Mouse (Mus musculus) midbrain, embryonic 15.5 days (tissue): ENCODE results near the gene Tex47. TPM values are rescaled to one million over a fixed set of nuclear protein-coding genes. Genes with fewer than 3 reads are reported as not detected.
A peak's percentile ranks its signal among the peaks of the same experiment; 100 is the strongest.

ENCODE experiments used
- ATAC-seq: fragments of 200-750 bp; cut with Nextera tagmentation; replicated peaks from 2 replicates; pipeline ENCODE4 v1.8.0; 2017; ENCODE audit warnings: moderate TSS enrichment
- H3K27ac ChIP-seq: fragments of 300-500 bp; sonication (generic); 2 replicates; pipeline ENCODE4 v1.5.1; 2015; ENCODE audit warnings: mild to moderate bottlenecking, inconsistent platforms
- H3K27me3 ChIP-seq: fragments of 300-500 bp; sonication (generic); replicated peaks from 2 replicates; pipeline ENCODE4 v1.6.1; 2015; ENCODE audit warnings: inconsistent platforms
- H3K36me3 ChIP-seq: fragments of 300-500 bp; sonication (generic); replicated peaks from 2 replicates; pipeline ENCODE4 v1.6.1; 2015; ENCODE audit warnings: inconsistent platforms
- H3K4me1 ChIP-seq: fragments of 300-500 bp; sonication (generic); 2 replicates; pipeline ENCODE4 v1.6.1; 2015; ENCODE audit warnings: inconsistent platforms
- H3K4me2 ChIP-seq: fragments of 300-500 bp; sonication (generic); 2 replicates; pipeline ENCODE4 v1.6.1; 2015; ENCODE audit warnings: inconsistent platforms, mild to moderate bottlenecking, moderate library complexity
- H3K4me3 ChIP-seq: fragments of 300-500 bp; sonication (generic); 2 replicates; pipeline ENCODE4 v1.5.1; 2015; ENCODE audit warnings: mild to moderate bottlenecking, inconsistent platforms
- H3K9ac ChIP-seq: fragments of 300-500 bp; sonication (generic); 2 replicates; pipeline ENCODE4 v1.6.1; 2015; ENCODE audit warnings: mild to moderate bottlenecking, inconsistent platforms
- H3K9me3 ChIP-seq: fragments of 300-500 bp; sonication (generic); 2 replicates; pipeline ENCODE4 v1.6.1; 2016; ENCODE audit warnings: inconsistent platforms
- WGBS: fragments of 180-500 bp; shearing (Covaris S2); methylation state at CpG from one replicate; pipeline ENCODE4 v1.1.7; 2015; ENCODE audit warnings: mixed read lengths; 5-methylcytosine and 5-hydroxymethylcytosine counted together
- polyA plus RNA-seq: library from polyadenylated mRNA; unstranded; fragments of >200 nt; fragmentation: Nextera tagmentation; extraction: Ambion mirVana; gene quantifications from 2 replicates; pipeline ENCODE4 v1.2.1, GENCODE M21; 2015

Tex47 gene
- 0.55 and 0.99 TPM in 2 replicates for polyA plus RNA-seq

GRCm38 (mm10) chr5:7303819-7304218, at the start of gene Tex47:
TSS of gene Tex47 (plus strand) at chr5:7304119.
- Histone ChIP-seq H3K4me3 (no peak within 1 kb of the TSS), H3K4me1 (no peaks in the 10 kb centered on the region), H3K9ac (no peak within 1 kb of the TSS), H3K4me2 (no peak within 1 kb of the TSS), H3K9me3 (no peaks in the 10 kb centered on the region), H3K27ac (no peak within 1 kb of the TSS), H3K36me3 (no peaks in the 10 kb centered on the region), H3K27me3 (no peaks in the 10 kb centered on the region)
- 72% methylated on average over 1 of the region's 1 CpGs for WGBS
- no peak for ATAC-seq

GRCm38 (mm10) chr5:7276659-7277455, 27.1 kb upstream of the Tex47 start:
- Histone ChIP-seq H3K4me2 (no peak overlapping the region), H3K9ac (no peak overlapping the region), H3K27me3 (no peaks in the 10 kb centered on the region), H3K27ac (no peak overlapping the region), H3K9me3 (no peaks in the 10 kb centered on the region), H3K4me1 (no peaks in the 10 kb centered on the region), H3K36me3 (no peaks in the 10 kb centered on the region), H3K4me3 (no peak overlapping the region)
- no peak for ATAC-seq
- WGBS, result 90% methylated on average over 7 of the region's 7 CpGs

GRCm38 (mm10) chr5:7284336-7284735, 19.6 kb upstream of the Tex47 start:
- no peak overlapping the region for H3K4me3 ChIP-seq
- no peak overlapping the region for H3K4me2 ChIP-seq
- H3K27me3 ChIP-seq, result no peaks in the 10 kb centered on the region
- no peaks in the 10 kb centered on the region for H3K9me3 ChIP-seq
- 93% methylated on average over 1 of the region's 1 CpGs for WGBS
- H3K4me1 ChIP-seq, result no peaks in the 10 kb centered on the region
- H3K9ac ChIP-seq, result no peak overlapping the region
- no peak for ATAC-seq
- H3K27ac ChIP-seq, result no peak overlapping the region
- H3K36me3 ChIP-seq, result no peaks in the 10 kb centered on the region

- 52% methylated on average over 1 of the region's 1 CpGs for WGBS
- no peak overlapping the region for H3K9ac ChIP-seq
- H3K27me3 ChIP-seq, result no peaks in the 10 kb centered on the region
- no peaks in the 10 kb centered on the region for H3K9me3 ChIP-seq
- no peaks in the 10 kb centered on the region for H3K4me1 ChIP-seq
- H3K27ac ChIP-seq, result no peak overlapping the region
- H3K4me2 ChIP-seq, result no peak overlapping the region
- no peak overlapping the region for H3K4me3 ChIP-seq
- ATAC-seq, result 0 out of 2 replicates have a peak, but pooled peaks have one; percentile 33
- no peaks in the 10 kb centered on the region for H3K36me3 ChIP-seq
Measured at GRCm38 (mm10) chr5:7302969-7303368, 950 bp upstream of the Tex47 start.

- Histone ChIP-seq H3K4me1 (no peaks in the 10 kb centered on the region), H3K9me3 (no peaks in the 10 kb centered on the region), H3K27me3 (no peaks in the 10 kb centered on the region), H3K4me3 (no peak overlapping the region), H3K4me2 (no peak overlapping the region), H3K36me3 (no peaks in the 10 kb centered on the region), H3K27ac (no peak overlapping the region), H3K9ac (no peak overlapping the region)
- 59% methylated on average over 4 of the region's 4 CpGs for WGBS
- peak; percentile 70; the same call in 1 of the 2 replicates for ATAC-seq
Measured at GRCm38 (mm10) chr5:7325594-7325993, 21.7 kb downstream of the Tex47 start.

- Histone ChIP-seq H3K4me2 (peak within 1 kb of the TSS; percentile 85), H3K36me3 (no peaks in the 10 kb centered on the region), H3K4me3 (peak within 1 kb of the TSS; percentile 66), H3K27ac (peak within 1 kb of the TSS; percentile 61), H3K9me3 (no peaks in the 10 kb centered on the region), H3K27me3 (no peaks in the 10 kb centered on the region), H3K4me1 (peaks cover 4% of the 10 kb centered on the region; the same call in 1 of the 2 replicates), H3K9ac (peak within 1 kb of the TSS; percentile 61)
- ATAC-seq, result peak; percentile 94
- under 1% methylated on average over 50 of the region's 50 CpGs for WGBS
Measured at GRCm38 (mm10) chr5:7344145-7345010, 40.5 kb downstream of the Tex47 start, which contains the start of gene Zfp804b. TSS of gene Zfp804b (minus strand) at chr5:7344756.

- Histone ChIP-seq H3K27ac (peak overlapping the region; percentile 61), H3K36me3 (no peaks in the 10 kb centered on the region), H3K4me2 (peak overlapping the region; percentile 85), H3K9ac (peak overlapping the region; percentile 61), H3K27me3 (no peaks in the 10 kb centered on the region), H3K4me3 (peak overlapping the region; percentile 66), H3K4me1 (peaks cover 4% of the 10 kb centered on the region; the same call in 1 of the 2 replicates), H3K9me3 (no peaks in the 10 kb centered on the region)
- WGBS, result under 1% methylated on average over 11 of the region's 11 CpGs
- peak; percentile 70 for ATAC-seq
Measured at GRCm38 (mm10) chr5:7345011-7345389, 41.1 kb downstream of the Tex47 start.

Other genes starting within 250 kb of the Tex47 start
- 2.5 and 3.3 TPM in 2 replicates for gene Zfp804b, start 40.6 kb downstream of the Tex47 start, polyA plus RNA-seq